Mouse (Mus musculus): ENCODE results near the gene H2afy2. TPM values are rescaled to one million over a fixed set of nuclear protein-coding genes. Genes with fewer than 3 reads are reported as not detected.

H2afy2 gene
- total and polyA plus RNA-seq, 2 experiments from 2014 or later, result 90.4 to 162 TPM

DNA sequence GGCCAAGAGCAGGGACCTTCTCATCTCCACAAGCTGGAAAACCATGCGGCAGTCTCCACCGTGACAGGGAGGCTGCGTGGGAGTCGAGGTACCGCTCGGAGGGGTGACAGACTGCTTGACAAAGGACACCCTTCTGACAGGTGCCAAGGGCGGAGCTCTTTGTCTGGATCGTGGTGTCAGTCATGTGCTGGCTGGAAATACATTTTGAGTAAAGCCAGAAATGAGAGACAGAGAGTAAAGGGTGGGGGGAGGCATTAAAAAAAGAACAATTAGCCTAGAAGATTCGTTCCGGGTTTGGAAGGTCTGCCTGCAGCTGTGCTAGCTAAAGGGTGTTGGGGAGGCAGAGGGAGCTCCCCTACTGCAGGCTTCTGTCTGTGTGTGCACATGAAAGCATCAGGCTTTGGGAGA, 47.3 kb downstream of the H2afy2 start:
- Histone ChIP-seq H3K27ac (peak overlapping the region; percentile 34; the same call in 1 of the 2 replicates), H3K4me2 (ENCODE audit: low read depth, low read length) (no peak overlapping the region), H3K9ac (replicated peaks; ENCODE audit: low read length) (no peak overlapping the region), H3K9me3 (ENCODE audit: low read length) (no peaks in the 10 kb centered on the region), H3K4me1 (ENCODE audit: insufficient read depth, low read length) (no peaks in the 10 kb centered on the region), H3K4me3 (ENCODE audit: low read length) (no peak overlapping the region), H3K27me3 (ENCODE audit: insufficient read depth, low read length) (no peaks in the 10 kb centered on the region), H3K36me3 (ENCODE audit: insufficient read depth, low read length) (peaks cover 29% of the 10 kb centered on the region; the same call in 1 of the 2 replicates)
- no peak for TF ChIP-seq CTCF (IDR thresholded peaks at IDR 0.05; ENCODE audit: low read depth)
- WGBS, result 61% methylated on average over 10 of the region's 10 CpGs
- ATAC-seq (peak; percentile 33), DNase-seq (ENCODE audit: low spot score) (no peak)

DNA sequence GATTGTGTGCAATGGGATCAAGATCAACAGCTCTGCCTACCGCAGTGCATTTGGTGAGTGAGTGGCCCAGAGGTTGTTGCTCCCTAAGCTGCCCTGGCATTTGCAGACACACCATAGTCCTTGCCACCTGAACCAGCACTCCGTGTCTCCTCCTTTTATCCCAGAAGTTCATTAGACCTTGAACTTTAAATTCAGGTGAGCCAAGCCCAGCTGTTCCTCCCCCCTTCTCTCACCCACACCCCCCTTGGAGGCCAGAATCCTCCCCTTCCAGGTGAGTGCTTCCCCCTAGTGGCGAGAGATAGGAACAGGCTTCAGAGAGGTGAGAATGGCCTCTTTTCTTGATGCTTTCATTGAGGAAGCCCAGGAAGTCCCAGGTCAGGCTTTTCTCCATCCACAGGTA, 49.6 kb downstream of the H2afy2 start:
- WGBS, result 40% methylated on average over 3 of the region's 3 CpGs
- no peak overlapping the region for H3K27ac ChIP-seq
- H3K4me2 ChIP-seq (ENCODE audit: low read depth, low read length), result no peak overlapping the region
- peak; percentile 82 for TF ChIP-seq CTCF (IDR thresholded peaks at IDR 0.05; ENCODE audit: low read depth)
- no peak overlapping the region for H3K4me3 ChIP-seq (ENCODE audit: low read length)
- H3K9me3 ChIP-seq (ENCODE audit: low read length), result no peaks in the 10 kb centered on the region
- H3K9ac ChIP-seq (replicated peaks; ENCODE audit: low read length), result no peak overlapping the region
- no peaks in the 10 kb centered on the region for H3K27me3 ChIP-seq (ENCODE audit: insufficient read depth, low read length)
- no peaks in the 10 kb centered on the region for H3K4me1 ChIP-seq (ENCODE audit: insufficient read depth, low read length)
- DNase-seq (ENCODE audit: low spot score) (peak; percentile 35), ATAC-seq (no peak)
- H3K36me3 ChIP-seq (ENCODE audit: insufficient read depth, low read length), result peaks cover 14% of the 10 kb centered on the region; the same call in 1 of the 2 replicates

DNA sequence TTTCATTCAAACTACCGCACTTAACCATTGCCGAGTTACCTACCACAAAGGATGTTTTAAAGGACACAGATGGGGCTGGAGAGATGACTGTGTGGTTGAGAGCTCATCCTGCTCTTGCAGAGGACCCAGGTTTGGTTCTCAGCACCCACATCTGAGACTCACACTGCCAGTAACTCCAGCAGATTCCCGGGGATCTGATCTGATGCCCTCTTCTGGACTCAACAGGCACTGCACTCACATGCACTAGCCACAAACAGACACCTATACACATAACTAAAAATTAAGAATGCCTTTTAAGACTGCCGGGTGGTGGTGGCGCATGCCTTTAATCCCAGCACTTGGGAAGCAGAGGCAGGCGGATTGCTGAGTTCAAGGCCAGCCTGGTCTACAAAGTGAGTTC, 53.8 kb downstream of the H2afy2 start:
- no peaks in the 10 kb centered on the region for H3K9me3 ChIP-seq (ENCODE audit: low read length)
- H3K4me1 ChIP-seq (ENCODE audit: insufficient read depth, low read length), result no peaks in the 10 kb centered on the region
- ATAC-seq (no peak), DNase-seq (ENCODE audit: low spot score) (no peak)
- no peaks in the 10 kb centered on the region for H3K36me3 ChIP-seq (ENCODE audit: insufficient read depth, low read length)
- no peak overlapping the region for H3K9ac ChIP-seq (replicated peaks; ENCODE audit: low read length)
- no peak overlapping the region for H3K4me3 ChIP-seq (ENCODE audit: low read length)
- no peak overlapping the region for H3K4me2 ChIP-seq (ENCODE audit: low read depth, low read length)
- WGBS, result 92% methylated on average over 6 of the region's 6 CpGs
- H3K27me3 ChIP-seq (ENCODE audit: insufficient read depth, low read length), result no peaks in the 10 kb centered on the region
- TF ChIP-seq CTCF (IDR thresholded peaks at IDR 0.05; ENCODE audit: low read depth), result no peak
- H3K27ac ChIP-seq, result no peak overlapping the region

DNA sequence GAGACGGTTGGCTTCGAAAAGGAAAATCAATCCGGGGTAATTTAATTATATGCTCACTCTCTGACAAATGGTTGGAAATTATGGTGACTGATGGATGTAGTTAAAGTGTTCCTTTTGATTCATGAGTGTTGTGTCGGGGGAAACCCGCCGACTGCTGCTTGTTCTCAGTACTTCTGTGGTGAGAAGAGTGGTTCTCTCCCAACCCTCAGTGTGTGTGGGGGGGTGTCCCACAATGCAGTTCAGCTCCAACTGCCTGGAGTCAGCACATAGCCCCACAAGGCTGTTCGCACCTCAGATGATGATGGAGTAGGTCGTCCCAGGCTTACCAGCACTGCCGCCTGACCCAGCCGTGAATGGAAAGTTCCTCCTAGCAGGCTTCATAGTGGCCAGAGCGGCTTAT, 54.8 kb downstream of the H2afy2 start:
- Histone ChIP-seq H3K4me2 (ENCODE audit: low read depth, low read length) (no peak overlapping the region), H3K4me3 (ENCODE audit: low read length) (no peak overlapping the region), H3K4me1 (ENCODE audit: insufficient read depth, low read length) (no peaks in the 10 kb centered on the region), H3K27ac (no peak overlapping the region), H3K36me3 (ENCODE audit: insufficient read depth, low read length) (no peaks in the 10 kb centered on the region), H3K27me3 (ENCODE audit: insufficient read depth, low read length) (no peaks in the 10 kb centered on the region), H3K9ac (replicated peaks; ENCODE audit: low read length) (no peak overlapping the region), H3K9me3 (ENCODE audit: low read length) (no peaks in the 10 kb centered on the region)
- DNase-seq (ENCODE audit: low spot score) (no peak), ATAC-seq (no peak)
- 69% methylated on average over 11 of the region's 11 CpGs for WGBS
- no peak for TF ChIP-seq CTCF (IDR thresholded peaks at IDR 0.05; ENCODE audit: low read depth)

DNA sequence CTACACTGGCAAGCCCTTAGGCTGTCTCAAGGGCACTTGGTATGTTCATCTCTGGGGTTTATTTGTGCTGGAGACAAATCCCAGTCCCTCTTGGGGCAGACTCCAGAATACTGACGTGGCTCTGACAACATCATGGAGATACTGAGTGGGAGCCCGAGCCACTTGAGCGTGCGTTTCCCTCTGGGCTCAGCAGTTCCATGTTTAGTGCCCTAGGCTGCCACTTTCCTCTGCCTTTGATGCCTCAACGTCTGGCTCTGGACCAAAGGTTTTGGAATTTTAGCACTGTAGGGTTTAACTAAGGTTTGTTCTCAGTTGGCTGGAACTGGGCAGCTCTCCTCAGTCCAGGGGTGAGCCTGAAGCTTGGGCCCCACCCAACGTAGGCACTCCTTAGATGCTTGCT, 60.7 kb downstream of the H2afy2 start:
- WGBS, result 57% methylated on average over 6 of the region's 6 CpGs

DNA sequence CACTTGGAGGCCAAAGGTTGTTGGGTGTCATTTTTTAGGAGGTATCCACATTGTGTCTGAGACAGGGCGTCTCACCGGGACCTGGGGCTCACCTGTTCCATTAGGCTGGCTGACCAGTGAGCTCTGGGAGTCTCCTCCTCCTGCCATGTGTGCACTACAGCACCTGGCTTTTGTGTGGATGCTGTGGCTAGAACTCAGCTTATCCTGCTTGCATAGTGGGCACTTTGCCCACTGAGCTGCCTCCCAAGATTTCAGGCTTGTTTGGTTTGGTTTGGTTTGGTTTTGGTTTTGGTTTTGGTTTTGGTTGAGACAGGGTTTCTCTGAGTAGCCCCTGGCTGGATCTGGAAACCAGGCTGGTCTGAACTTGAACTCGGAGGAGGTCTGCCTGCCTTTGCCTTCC, 61.7 kb downstream of the H2afy2 start:
- 82% methylated on average over 3 of the region's 3 CpGs for WGBS
- no peak overlapping the region for H3K4me2 ChIP-seq (ENCODE audit: low read depth, low read length)
- no peak overlapping the region for H3K27ac ChIP-seq

More for the DNA sequence above, 60.7 kb downstream of the H2afy2 start:
- H3K4me1 ChIP-seq (ENCODE audit: insufficient read depth, low read length), result no peaks in the 10 kb centered on the region
- no peak for TF ChIP-seq CTCF (IDR thresholded peaks at IDR 0.05; ENCODE audit: low read depth)
- no peak overlapping the region for H3K9ac ChIP-seq (replicated peaks; ENCODE audit: low read length)
- ATAC-seq, result no peak
- no peak overlapping the region for H3K4me2 ChIP-seq (ENCODE audit: low read depth, low read length)
- no peak overlapping the region for H3K27ac ChIP-seq
- no peaks in the 10 kb centered on the region for H3K27me3 ChIP-seq (ENCODE audit: insufficient read depth, low read length)
- no peaks in the 10 kb centered on the region for H3K9me3 ChIP-seq (ENCODE audit: low read length)
- H3K4me3 ChIP-seq (ENCODE audit: low read length), result no peak overlapping the region
- no peaks in the 10 kb centered on the region for H3K36me3 ChIP-seq (ENCODE audit: insufficient read depth, low read length)
- no peak for DNase-seq (ENCODE audit: low spot score)

DNA sequence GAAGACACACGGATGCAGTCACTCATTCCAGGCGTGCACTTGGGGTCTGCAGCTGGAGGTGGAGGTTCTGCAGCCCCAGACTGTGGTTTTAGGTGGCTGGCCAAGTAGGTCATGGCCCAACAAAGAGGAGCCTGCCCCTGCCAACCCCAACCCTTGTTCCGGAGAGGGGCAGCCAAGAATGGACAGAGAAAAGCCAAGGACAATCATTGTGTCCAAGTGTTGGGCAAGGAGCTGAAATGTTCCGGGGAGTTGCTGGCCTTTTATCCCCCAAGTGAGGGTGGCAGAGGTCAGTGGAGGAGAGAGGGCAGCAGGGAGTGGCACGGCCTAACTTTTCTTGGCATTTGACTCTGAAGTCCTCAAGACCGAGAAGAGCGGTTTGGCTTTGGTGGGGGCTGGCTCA, 63.6 kb downstream of the H2afy2 start:
- Histone ChIP-seq H3K4me2 (ENCODE audit: low read depth, low read length) (no peak overlapping the region), H3K27ac (no peak overlapping the region), H3K36me3 (ENCODE audit: insufficient read depth, low read length) (no peaks in the 10 kb centered on the region), H3K27me3 (ENCODE audit: insufficient read depth, low read length) (no peaks in the 10 kb centered on the region), H3K4me1 (ENCODE audit: insufficient read depth, low read length) (peaks cover 6% of the 10 kb centered on the region; the same call in 1 of the 2 replicates), H3K4me3 (ENCODE audit: low read length) (no peak overlapping the region), H3K9ac (replicated peaks; ENCODE audit: low read length) (no peak overlapping the region), H3K9me3 (ENCODE audit: low read length) (no peaks in the 10 kb centered on the region)
- no peak for ATAC-seq
- WGBS, result 81% methylated on average over 7 of the region's 7 CpGs
- no peak for DNase-seq (ENCODE audit: low spot score)
- TF ChIP-seq CTCF (IDR thresholded peaks at IDR 0.05; ENCODE audit: low read depth), result no peak

More for the DNA sequence above, 61.7 kb downstream of the H2afy2 start:
- Histone ChIP-seq H3K9ac (replicated peaks; ENCODE audit: low read length) (no peak overlapping the region), H3K4me1 (ENCODE audit: insufficient read depth, low read length) (no peaks in the 10 kb centered on the region), H3K27me3 (ENCODE audit: insufficient read depth, low read length) (no peaks in the 10 kb centered on the region), H3K4me3 (ENCODE audit: low read length) (no peak overlapping the region), H3K36me3 (ENCODE audit: insufficient read depth, low read length) (no peaks in the 10 kb centered on the region), H3K9me3 (ENCODE audit: low read length) (no peaks in the 10 kb centered on the region)
- TF ChIP-seq CTCF (IDR thresholded peaks at IDR 0.05; ENCODE audit: low read depth), result no peak
- DNase-seq (ENCODE audit: low spot score) (no peak), ATAC-seq (no peak)
